Mouse (Mus musculus) E14TG2a.4 (cell line): ENCODE data around the gene Comtd1.

Source experiments
- CTCF ChIP-seq: conservative IDR thresholded peaks from 2 replicates; pipeline ENCODE4 v1.5.1; 2014; ENCODE audit warnings: low read length
- NANOG ChIP-seq: IDR thresholded peaks from 2 replicates; pipeline ENCODE4 v1.6.1; 2014; ENCODE audit warnings: borderline replicate concordance, low read length, mixed read lengths
- POU5F1 ChIP-seq: IDR thresholded peaks from 2 replicates; pipeline ENCODE4 v1.6.1; 2014; ENCODE audit warnings: low read length, borderline replicate concordance

DNA sequence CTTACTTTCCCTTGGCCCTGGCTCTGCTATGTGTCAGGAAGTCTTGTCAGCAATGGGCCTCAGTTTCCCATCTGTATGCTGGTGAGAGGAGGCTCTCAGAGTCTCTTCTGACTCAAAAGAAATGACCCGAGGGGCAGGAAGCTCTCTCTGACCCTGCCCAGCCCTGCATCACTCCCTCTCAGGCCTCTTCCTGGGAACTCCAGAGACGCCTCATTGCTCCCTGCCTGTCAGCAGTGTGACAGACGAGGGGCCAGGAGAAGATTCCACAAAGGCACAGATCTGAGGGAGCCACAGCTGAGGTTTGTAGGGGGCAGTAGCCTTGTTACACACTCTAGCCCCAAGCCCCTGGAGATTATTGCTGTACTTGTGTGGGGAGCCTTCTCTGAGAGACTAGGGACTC lies 7.2 kb upstream of the Comtd1 start:
- TF ChIP-seq CTCF (no peak), POU5F1 (no peak), NANOG (no peak)
